Mouse (Mus musculus) thymus, postnatal 14 days (tissue): Measurements from ENCODE around the gene C130032M10Rik.

Experiments used
- DNase-seq: peaks from one replicate; pipeline ENCODE4 v3.0.0; 2021

C130032M10Rik gene

GRCm38 (mm10) chr9:114515364-114515763 is at the start of gene C130032M10Rik:
C130032M10Rik (plus strand) TSS chr9:114515697.
- DNase-seq = no peak

- DNase-seq = no peak
Measured at GRCm38 (mm10) chr9:114466871-114467270, 48.6 kb upstream of the C130032M10Rik start.

GRCm38 (mm10) chr9:114468217-114468616 is 47.3 kb upstream of the C130032M10Rik start:
- DNase-seq = no peak

GRCm38 (mm10) chr9:114468701-114469100 is 46.8 kb upstream of the C130032M10Rik start:
- no peak for DNase-seq

- DNase-seq = no peak
Measured at GRCm38 (mm10) chr9:114471892-114472291, 43.6 kb upstream of the C130032M10Rik start.

- no peak for DNase-seq
Measured at GRCm38 (mm10) chr9:114477019-114477418, 38.5 kb upstream of the C130032M10Rik start.

- peak; percentile 40 for DNase-seq
Measured at GRCm38 (mm10) chr9:114480940-114481339, 34.6 kb upstream of the C130032M10Rik start.

GRCm38 (mm10) chr9:114484771-114485170 is 30.7 kb upstream of the C130032M10Rik start:
- no peak for DNase-seq

- no peak for DNase-seq
Measured at GRCm38 (mm10) chr9:114486808-114487207, 28.7 kb upstream of the C130032M10Rik start.

GRCm38 (mm10) chr9:114487481-114488258 is 27.8 kb upstream of the C130032M10Rik start:
- DNase-seq = no peak

GRCm38 (mm10) chr9:114496469-114496868 is 19.0 kb upstream of the C130032M10Rik start:
- peak; percentile 71 for DNase-seq

- DNase-seq = peak; percentile 94
Measured at GRCm38 (mm10) chr9:114498218-114498617, 17.3 kb upstream of the C130032M10Rik start.

- peak; percentile 75 for DNase-seq
Measured at GRCm38 (mm10) chr9:114499783-114500515, 15.5 kb upstream of the C130032M10Rik start.

GRCm38 (mm10) chr9:114501111-114501510 is 14.4 kb upstream of the C130032M10Rik start:
- DNase-seq = no peak

- DNase-seq = no peak
Measured at GRCm38 (mm10) chr9:114501913-114502312, 13.6 kb upstream of the C130032M10Rik start.

- DNase-seq = no peak
Measured at GRCm38 (mm10) chr9:114502711-114503427, 12.6 kb upstream of the C130032M10Rik start.

- no peak for DNase-seq
Measured at GRCm38 (mm10) chr9:114504816-114505215, 10.7 kb upstream of the C130032M10Rik start, which contains the start of gene Ccr4. Ccr4 (minus strand) TSS chr9:114504916.

GRCm38 (mm10) chr9:114506564-114506963 is 8.9 kb upstream of the C130032M10Rik start:
- DNase-seq = no peak

GRCm38 (mm10) chr9:114507421-114507820 is 8.1 kb upstream of the C130032M10Rik start:
- no peak for DNase-seq

GRCm38 (mm10) chr9:114509785-114510184 is 5.7 kb upstream of the C130032M10Rik start:
- DNase-seq = peak; percentile 74

GRCm38 (mm10) chr9:114512831-114513230 is 2.7 kb upstream of the C130032M10Rik start:
- DNase-seq = no peak

GRCm38 (mm10) chr9:114517924-114518497 is 2.5 kb downstream of the C130032M10Rik start:
- DNase-seq = no peak
